Mouse (Mus musculus): ENCODE results near the gene Nek2.

The Nek2 gene

GRCm38 (mm10) chr1:191861247-191861646 lies 40.0 kb downstream of the Nek2 start:
- no peak for DNase-seq

GRCm38 (mm10) chr1:191863833-191864550 lies 42.7 kb downstream of the Nek2 start:
- DNase-seq = no peak

GRCm38 (mm10) chr1:191864551-191865027 lies 43.3 kb downstream of the Nek2 start:
- no peak for DNase-seq

GRCm38 (mm10) chr1:191872076-191872710 lies 50.9 kb downstream of the Nek2 start:
- DNase-seq = no peak

GRCm38 (mm10) chr1:191875006-191875405 lies 53.8 kb downstream of the Nek2 start:
- DNase-seq = no peak

- DNase-seq = peak; percentile 4
Measured at GRCm38 (mm10) chr1:191875683-191876305, 54.5 kb downstream of the Nek2 start.

- DNase-seq = no peak
Measured at GRCm38 (mm10) chr1:191877681-191878080, 56.4 kb downstream of the Nek2 start.

GRCm38 (mm10) chr1:191878518-191878921 lies 57.3 kb downstream of the Nek2 start:
- no peak for DNase-seq

- DNase-seq = no peak
Measured at GRCm38 (mm10) chr1:191880247-191880646, 59.0 kb downstream of the Nek2 start.

- DNase-seq = no peak
Measured at GRCm38 (mm10) chr1:191880921-191881609, 59.8 kb downstream of the Nek2 start.

- DNase-seq = no peak
Measured at GRCm38 (mm10) chr1:191881663-191882062, 60.4 kb downstream of the Nek2 start.

Measured in thymus, postnatal 25 days (tissue).